Mouse (Mus musculus): Measurements from ENCODE around the gene Abhd12.
"Not testable (repeated sequence)": the region's sequence is repeated elsewhere in the genome, so short reads cannot be mapped to it uniquely, and the experiment has no call there.

The Abhd12 gene

DNA sequence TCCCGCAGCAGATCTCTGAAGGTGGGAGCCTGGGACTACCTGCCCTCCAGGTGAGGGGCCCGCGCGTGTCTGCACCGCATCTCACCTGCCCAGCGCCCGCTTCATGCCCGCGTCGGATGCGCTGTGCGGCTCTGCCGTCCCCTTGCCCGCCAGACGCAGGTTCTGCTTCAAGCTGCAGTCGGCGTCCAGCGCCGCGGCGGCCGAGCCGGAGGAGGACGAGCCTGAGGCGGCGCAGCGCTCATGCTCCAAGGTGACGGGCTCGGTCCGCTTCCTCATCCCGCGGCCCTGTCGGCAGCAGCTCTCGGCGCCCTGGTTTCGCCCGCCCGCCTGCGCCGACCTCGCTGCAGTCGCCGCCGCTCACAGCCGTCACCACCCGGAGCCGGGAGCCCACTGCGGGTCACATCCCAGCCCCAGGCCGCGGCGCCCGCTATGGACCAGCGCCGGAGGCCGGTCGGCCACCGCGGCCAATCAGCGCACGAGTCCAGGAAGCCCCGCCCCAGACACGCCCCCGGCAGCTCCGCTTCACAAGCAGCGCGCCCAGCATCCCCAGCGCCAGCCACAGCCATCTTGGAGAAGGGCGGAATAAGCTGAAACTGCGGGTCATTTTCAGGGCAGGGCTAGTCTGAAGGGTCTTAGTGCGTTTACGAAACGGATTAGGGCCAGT is at the start of gene Abhd12:
Abhd12 (minus strand) TSS at position 470 of the 664 bp plus-strand sequence.
- peak; percentile 99 for DNase-seq

DNA sequence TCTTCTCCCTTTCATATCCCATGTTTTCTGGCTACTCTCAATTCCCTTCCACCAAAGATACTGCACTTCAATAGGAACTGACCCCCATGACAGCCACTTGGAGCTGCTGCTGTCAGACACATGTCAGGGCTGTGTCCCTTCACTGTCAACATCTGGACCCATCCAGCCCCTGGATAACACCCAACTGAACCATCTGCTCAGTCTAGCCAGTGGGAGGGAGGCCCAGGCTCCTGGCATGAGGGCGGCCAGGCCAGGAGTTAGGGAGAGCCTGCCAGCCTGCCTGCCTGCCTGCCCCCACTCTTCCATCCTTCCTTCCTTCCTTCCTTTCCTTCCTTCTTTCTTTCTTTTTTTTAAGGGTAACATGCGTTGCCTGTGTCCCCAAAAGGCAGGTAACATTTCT is 46.7 kb upstream of the Abhd12 start:
- DNase-seq, result no peak

DNA sequence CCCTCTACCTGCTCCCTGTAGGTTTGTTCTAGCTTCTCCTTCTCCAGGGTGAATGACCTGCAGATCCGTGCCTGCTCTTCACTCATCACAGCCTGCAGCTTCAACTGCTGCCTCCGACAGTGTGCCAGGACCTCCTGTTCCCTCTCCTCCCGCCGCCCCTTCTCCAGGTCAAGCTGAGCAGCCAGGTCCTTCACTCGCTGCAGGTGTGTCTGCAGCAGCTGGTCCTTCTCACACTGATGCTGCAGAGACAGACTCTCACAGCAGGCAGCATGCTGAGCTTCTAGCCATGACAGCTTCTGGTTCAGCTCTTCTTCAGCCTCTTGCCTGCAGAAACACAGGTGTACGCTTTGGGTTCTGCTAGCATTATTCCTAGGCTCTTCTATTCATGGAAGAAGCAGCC is 45.5 kb upstream of the Abhd12 start:
- no peak for DNase-seq

DNA sequence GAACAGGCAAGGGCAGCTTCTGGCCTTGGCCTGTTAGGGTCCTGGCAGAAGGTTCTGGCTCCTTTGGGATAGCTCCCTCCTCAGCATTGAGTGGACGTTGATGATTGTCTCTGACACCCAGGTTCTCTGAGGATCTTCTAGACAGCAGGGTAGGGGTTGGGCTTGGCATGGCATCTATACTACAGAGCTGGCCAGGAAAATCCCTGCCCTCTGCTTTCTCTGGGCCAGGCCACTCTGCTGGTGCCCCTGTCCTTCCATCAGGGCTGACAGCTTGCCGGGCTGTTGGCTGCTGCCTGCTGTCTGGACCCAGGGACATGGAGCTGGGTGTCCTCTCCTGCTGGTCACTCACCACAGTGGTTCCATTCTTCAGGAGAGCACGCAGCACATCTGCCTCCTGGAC is 45.1 kb upstream of the Abhd12 start:
- DNase-seq, result no peak

DNA sequence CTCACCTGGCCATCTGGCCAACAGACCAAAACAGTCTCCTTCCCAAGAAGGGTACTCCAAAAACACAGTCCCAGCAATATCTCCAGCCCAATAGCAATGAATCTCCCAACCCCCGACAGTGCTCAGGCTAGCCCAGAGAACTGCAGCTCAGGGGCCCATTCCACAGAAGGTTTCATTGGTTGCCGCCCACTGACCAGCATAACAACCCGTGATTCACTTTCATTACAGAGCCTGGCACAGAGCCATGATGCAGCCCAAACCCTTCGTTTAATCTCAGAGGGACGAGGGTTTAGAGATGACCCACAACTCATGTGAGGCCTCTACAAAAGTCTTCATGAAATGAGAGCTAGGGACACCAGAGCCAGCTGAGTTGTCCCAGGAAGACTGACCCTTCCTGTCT is 44.2 kb upstream of the Abhd12 start:
- DNase-seq, result no peak

DNA sequence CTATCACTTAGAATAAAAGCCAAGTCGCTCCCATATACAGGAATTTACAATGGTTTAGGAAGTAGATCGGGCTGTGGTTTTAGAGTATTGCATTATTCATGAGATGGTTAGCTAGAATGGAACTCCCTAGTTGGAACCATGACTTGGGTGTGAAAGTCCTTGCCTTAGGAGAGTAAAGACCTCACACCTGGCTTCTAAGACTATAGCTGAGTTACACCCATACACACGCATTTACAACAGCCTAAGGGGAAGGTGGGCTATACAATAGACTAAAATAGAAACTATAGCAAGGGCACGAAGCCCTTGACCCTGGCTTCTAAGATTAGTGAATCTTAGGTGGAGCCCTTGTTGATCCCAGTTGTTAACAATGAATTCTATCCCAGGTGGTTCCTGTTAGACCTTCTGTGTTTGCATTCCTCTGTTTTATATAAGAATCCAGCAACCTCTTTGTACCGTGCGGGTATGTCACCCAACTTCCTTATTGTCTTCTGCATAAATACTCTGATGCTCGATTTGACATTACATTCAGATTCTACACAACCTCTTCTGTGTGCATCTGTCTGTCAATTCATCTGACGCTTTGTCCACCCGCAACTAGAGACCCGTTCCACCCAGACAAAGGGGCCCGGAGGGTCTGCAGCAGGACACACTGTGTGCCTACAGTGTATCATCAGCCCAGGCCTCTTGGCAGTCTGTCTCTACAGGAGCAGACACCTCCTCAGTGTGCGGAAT is 43.5 kb upstream of the Abhd12 start:
- not testable (repeated sequence) for DNase-seq

DNA sequence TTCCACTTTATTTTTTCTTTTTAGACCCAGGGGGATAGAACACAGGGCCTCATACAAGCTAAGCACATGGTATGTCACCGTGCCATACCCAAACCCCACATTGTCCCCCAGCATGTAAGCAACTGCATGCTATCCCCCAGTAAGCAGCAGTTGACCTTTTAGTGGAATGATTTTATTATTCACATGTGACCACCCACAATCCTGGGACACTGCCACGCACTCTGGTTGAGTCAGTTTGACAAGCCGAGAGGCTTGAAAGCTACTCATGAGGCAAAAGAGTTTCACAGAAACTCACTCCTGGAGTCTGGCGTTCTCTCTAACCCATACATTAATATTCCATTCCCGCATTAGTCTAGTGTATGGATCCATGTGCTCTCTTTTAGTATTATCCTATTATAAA is 42.8 kb upstream of the Abhd12 start:
- not testable (repeated sequence) for DNase-seq

DNA sequence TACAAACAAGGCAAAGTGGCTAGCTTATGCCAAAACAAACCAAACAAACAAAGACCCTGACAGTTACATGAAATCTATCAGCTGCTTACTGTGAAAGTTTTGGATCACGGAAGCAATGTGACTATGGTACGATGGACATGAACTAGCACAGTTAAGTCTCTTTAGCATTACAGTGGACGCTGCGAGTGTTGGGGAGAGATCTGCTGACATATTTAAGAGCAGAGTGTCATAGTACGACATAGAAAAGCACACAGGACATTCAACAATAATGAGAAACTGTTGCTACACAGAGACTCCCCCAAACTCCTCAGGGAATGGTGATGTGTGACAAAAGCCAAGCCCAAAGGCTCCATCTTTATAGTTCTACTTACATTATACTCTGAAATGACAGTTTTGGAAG is 39.5 kb upstream of the Abhd12 start:
- no peak for DNase-seq

DNA sequence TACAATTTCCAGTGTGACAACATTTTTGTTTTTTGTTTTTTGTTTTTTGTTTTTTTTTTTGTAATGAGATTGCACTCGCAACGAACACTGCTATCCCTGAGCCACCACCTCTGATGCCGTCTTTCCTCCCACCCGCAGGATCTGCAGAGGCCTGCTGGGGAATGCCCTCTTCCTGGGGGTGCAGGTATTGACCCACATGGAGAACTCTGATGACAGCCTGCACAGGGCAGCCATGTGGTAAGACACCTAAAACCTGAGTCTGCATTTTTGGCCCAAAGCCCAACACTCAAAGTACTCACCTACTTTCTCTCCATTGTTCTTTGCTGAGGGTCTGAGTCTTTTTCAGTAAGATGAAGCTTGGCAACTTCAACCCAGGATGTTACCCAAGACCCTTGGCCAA is 30.1 kb upstream of the Abhd12 start:
- DNase-seq, result no peak

DNA sequence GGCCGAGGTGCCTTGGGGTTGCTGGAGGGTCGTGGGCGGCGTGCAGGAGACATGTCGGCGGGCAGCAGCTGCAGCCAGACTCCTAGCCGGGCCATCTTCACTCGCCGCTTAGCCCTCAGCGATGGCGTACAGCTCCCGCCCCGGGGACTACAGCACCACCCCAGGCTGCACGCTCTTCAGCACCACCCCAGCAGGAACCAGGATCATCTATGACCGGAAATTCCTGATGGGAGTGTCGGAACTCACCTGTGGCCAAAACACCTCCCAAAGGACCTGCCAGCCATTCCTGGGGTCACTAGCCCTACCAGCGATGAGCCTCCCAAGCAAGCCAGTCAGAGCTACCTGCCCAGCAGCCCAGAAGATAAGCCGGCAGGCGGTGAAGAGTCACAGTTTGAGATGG is 28.9 kb upstream of the Abhd12 start:
- no peak for DNase-seq

DNA sequence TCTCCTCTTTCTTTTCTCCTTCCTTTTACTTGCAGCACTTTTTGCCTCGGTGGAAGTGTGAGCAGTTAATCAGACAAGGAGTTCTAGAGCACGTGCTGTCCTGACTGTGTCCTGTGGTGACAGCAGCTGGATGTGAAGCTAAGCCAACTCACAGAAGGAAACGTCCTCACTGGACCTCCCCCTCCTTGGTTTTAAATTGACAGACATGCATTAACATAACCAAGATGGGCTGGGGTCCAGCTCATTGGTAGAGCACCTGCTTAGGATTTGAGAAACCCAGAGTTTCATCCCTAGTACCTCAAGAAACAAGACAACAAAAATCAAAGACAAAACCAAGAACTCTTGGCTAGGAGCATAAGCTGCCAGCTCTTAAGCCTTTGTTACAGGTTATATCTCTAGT is 26.3 kb upstream of the Abhd12 start:
- no peak for DNase-seq

DNA sequence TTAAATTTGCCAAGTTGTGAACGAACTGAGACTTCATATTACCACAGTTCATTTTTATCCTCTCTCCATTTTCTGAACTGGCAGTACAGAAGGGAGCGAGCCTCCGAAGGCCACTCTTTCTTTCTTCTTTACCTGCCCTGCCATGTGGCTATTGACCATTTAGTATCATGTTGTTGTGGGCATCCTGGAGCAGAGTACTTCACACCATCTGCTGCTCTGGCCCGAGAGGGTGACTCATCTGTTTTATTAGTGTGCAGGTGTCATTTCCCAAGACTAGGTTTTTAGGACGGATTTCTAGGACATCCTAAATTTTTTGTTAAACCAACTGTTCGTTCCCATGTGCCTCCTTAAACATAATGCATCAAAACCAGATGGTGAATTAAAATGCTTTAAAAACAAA is 24.6 kb upstream of the Abhd12 start:
- no peak for DNase-seq

DNA sequence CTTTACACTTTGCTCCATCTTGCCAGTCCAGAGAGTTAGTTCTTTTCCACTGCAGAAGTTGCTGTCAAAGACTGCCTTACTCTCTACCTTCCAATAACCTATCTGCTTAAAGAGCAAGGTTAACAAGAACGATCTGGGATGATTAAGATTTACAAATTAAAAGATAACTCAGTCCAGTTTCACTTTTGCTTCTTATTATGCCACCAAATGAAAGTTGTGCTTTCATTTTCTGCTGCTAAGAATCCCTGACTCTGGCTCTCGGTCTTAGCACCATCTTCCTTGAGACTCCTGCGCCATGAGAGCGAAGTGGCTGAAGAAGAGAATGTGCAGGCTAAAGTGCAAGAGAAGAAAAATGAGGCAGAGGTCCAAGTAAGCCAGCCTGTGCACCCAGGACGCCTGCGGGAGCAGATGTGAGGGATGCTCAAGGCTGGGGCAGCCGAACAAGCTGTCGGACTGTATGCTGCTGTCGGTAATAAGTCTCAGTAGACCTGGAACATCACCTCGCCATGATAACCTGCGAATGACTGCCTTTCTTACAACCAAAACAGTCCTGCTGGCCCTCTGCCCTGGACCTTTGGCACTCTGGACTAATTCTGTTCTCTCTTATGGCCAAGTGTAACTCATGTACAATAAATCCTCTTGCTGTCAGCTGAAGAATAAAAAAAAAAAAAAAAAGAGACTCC is 22.6 kb upstream of the Abhd12 start:
- peak; percentile 51 to 55 for DNase-seq

DNA sequence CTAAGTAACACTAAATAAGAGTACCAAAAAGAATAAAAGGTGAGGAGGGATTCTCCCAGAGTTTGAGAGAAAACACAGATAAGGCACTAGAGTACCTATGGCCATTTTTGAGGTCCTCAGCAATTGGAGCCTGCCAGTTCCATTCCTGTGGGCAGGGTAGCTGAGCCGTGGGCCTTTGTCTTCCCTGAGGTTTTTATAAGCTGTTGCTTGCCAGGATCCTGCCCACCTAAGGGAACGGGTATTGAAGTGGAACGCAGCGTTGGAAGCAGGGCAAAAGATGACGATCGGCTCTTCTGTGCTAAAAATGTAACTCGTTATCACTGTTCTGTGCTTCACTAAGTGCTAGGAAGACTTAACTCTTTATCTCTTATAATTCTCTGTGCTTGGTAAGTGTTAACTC is 19.0 kb upstream of the Abhd12 start:
- no peak for DNase-seq

DNA sequence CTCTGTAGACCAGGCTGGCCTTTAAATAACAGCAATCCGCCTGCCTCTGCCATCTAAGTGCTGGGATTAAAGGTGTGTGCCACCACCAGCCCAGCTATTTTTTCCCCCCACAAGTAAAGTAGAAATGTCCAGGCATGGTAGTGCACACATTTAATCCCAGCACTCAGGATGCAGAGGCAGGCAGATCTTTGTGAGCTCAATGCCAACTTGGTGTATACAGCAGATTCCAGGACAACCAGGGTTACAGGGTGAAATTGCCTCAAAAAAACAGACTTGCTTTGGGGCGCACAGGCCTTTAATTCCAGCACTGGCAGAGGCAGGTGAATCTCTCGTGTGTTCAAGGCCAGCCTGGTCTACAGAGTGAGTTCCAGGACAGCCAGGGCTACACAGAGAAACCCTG is 18.5 kb upstream of the Abhd12 start:
- DNase-seq, result no peak

DNA sequence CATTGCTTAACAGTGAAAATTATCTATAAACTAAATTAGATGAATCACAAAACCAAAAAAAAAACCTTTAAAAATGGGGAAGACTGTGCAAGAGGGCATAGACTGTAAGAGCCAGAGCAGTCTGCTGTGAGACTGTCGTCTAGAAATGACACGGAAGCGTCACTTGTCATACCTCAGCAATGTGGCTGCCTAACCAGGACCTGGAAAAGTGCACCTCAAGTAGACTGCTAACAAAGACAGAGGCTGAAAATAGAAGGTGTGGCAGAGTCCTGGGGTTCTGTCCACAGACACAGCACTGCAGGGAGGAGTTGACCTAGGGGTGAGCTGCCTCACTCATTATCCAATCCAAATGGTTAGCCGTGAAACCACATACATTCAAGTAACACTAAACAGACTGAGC is 17.6 kb upstream of the Abhd12 start:
- DNase-seq, result no peak

DNA sequence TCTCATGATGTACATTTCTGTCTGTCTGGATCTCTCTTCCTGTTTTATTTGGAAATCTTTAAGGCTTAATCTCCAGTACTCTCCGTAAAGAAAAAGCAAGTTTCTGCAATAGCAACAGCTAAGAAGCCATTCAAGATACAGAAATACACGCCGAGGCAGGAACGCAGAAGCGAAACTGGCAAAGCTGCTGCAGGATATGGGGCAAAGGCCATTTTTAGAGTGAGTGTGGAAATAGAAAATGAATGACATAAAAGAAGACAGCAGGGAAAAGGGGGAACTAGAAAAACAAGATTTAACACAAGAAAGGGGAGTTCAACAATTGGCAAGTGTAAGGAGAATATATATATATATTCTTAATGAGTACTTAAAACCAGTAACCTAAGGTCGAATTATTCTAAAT is 17.2 kb upstream of the Abhd12 start:
- no peak for DNase-seq

DNA sequence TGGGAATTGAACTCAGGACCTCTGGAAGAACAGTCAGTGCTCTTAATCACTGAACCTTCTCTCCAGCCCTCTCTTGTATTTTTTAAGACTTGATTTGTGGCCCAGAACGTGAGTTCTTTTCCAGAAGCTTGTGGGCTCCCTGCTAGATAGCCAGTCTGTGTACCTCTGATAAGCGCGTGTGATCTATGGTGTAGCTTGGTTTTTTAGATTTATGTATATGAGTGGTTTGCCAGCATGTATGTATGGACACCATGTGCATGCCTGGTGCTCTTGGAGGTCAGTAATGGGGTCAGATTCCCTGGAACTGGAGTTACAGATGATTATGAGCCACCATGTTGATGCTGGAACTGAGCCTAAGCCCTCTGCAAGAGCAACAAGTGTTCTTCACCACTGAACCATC is 16.0 kb upstream of the Abhd12 start:
- no peak for DNase-seq

DNA sequence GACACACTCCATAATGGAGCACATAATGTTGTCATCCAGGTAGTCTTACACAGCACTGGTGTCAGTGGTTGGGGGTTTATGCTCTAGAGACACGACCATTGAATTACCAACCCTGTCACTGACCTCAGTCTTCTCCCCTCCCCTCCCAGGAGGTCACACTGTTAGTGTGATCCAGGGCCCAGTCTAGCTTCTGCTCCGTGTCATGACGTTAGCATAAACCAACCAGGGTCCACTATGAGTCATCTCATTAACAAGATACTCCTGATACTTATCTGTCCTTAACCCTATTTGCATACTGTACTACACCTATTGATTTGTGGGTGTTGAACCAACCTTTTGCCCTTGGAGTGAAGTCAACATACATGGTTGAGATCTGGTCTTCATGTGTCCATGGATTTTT is 14.2 kb upstream of the Abhd12 start:
- DNase-seq, result no peak

DNA sequence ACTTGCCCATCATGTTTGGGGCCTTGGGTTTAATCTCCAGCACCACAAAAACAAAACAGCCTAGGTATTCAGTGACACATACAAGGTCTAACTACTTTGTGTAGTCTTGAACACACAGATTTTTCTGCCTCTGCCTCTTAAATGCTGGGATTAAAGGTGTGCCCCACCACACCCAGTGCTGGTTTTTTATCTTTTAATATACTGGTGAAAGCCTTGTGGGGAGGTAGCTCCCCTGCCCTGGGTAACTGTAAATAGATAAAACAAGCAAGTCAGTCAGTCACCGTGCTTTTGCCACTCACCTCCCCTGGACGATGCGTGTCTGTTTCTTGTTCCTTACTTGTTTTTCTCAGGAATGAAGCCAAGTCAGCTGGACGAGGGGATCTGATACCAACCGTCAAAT is 11.2 kb upstream of the Abhd12 start:
- no peak for DNase-seq

DNA sequence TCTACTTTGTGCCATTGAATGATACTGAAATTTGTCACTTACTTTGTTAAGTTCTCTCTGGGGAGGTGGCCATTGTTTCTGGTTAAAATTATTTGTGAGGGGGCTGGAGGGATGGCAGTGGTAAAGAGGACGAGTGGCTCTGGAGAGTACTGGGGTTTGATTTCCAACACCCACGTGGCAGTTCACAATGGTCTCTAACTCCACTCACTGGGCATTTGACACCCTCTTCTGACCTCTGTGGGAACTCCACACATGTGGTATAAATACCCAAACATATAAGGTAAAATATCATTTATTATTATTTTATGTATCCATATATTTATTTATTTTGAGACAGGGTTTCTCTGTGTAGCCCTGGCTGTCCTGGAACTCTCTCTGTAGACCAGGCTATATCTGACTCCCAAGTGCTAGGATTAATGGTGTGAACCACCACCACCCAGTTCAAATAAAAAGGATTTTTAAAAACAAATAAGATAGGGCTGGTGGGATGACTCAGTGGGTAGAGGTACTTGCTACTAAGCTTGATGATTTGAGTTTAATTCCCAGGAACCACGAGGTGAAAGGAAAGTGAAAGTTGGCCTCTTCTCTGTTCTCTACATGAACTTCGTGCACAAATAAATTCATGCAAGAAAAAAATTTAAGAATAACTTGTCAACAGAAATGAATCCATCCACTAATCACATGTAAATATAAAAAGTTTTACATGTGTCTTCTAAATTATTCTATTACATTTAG is 10.4 kb upstream of the Abhd12 start:
- no peak for DNase-seq

DNA sequence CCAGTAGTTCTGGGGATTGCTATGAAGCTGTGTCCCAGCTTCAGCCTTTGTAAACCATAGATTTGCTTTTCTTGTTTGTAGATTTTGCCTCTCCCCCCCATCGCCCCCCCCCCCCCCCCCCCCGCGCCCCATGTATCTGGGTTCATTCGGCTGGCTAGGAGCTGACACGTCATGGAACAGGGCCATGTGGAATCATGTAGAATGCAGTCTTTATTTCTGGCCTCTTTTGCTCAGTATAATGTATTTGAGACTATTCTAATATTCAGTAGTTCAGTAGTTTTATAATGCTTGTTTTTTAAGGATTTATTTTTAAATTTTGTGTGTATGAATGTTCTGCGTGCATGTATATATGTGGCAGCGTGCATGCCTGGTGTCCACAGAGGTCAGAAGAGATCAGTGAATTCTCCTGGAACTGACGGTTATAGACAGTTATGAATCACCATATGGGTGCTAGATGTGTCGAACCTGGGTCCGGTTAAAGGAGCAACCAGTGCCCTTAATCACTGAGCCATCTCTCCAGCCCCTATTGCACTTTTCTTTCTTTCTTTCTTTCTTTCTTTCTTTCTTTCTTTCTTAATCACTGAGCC is 5.8 kb upstream of the Abhd12 start:
- DNase-seq, result no peak

DNA sequence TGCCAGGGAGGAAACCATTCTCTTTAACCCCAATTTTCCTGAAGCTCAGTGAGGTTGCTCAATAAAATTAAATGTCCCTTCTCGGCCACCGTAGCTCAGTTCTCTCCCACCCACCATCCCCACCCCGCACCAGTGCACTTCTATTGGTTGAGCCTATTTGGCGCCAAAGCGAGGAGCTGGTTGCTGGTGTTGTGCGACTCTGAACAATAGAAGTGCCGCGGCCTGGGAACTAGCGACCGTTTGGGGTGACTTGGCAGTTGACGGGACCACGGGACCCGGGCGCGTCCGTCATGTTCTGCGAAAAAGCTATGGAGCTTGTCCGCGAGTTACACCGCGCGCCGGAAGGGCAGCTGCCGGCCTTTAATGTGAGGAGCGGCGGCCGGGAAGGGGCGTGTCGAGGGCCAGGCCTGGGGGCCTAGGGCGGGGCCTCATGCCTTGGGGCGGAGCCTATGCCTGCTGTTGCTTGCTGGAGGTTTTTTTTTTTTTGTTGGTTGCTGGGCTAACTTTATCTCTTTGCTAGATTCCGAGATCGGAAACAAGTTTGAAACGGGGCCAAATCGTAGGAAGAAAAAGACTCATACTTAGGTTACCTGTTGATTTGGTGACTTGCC is 5.0 kb upstream of the Abhd12 start:
- peak; percentile 97 for DNase-seq
